Comparison of ENCODE assay signal across 30 mouse cellular contexts in genomic region chr14:14087348-14087747, GRCm38 (mm10). TPM values are rescaled to one million over a fixed set of nuclear protein-coding genes. Genes with fewer than 3 reads are reported as not detected.
DNase-seq lines count a peak whose midpoint lies in the region; ATAC-seq and TF ChIP-seq lines count a peak whose summit lies in the region.
"Had no signal": no experiment of that assay in that cellular context is flagged by ENCODE, and none has a peak within 500 bp of the region (broad histone marks: within the 10 kb centered on the region; RNA-seq: fewer than 3 reads in every experiment).

No protein-coding gene starts in this region.

- no peak overlapping the region for H3K4me2 ChIP-seq in liver, embryonic 12.5 days
- H3K4me2 ChIP-seq in liver, postnatal 0 days (ENCODE audit: low read depth, low read length) = no peak overlapping the region
- no peak overlapping the region for H3K4me2 ChIP-seq in liver, embryonic 13.5 days
- H3K4me2 ChIP-seq: embryonic facial prominence, embryonic 15.5 days; forebrain, embryonic 13.5 days; hindbrain, embryonic 13.5 days; limb, embryonic 15.5 days; midbrain, embryonic 11.5 days; neural tube, embryonic 13.5 days had no signal

- POLR2A ChIA-PET in Patski (lab: Charles Lee) = no interaction called here

- H3K4me1 ChIP-seq in liver, embryonic 12.5 days = peaks cover 31% of the 10 kb centered on the region
- peaks cover 8% of the 10 kb centered on the region for H3K4me1 ChIP-seq in liver, postnatal 0 days (ENCODE audit: insufficient read depth)
- H3K4me1 ChIP-seq in liver, embryonic 13.5 days (replicated peaks) = peaks cover 32% of the 10 kb centered on the region
- H3K4me1 ChIP-seq: embryonic facial prominence, embryonic 10.5 days; embryonic facial prominence, embryonic 15.5 days; forebrain, embryonic 13.5 days; hindbrain, embryonic 13.5 days; limb, embryonic 15.5 days; neural tube, embryonic 13.5 days had no signal

- no peak overlapping the region for H3K9ac ChIP-seq in liver, embryonic 12.5 days
- no peak overlapping the region for H3K9ac ChIP-seq in liver, postnatal 0 days (replicated peaks)
- no peak overlapping the region for H3K9ac ChIP-seq in liver, embryonic 13.5 days
- H3K9ac ChIP-seq: embryonic facial prominence, embryonic 15.5 days; forebrain, embryonic 13.5 days; hindbrain, embryonic 13.5 days; limb, embryonic 15.5 days; neural tube, embryonic 13.5 days had no signal

- 56% methylated on average over 6 of the region's 6 CpGs for WGBS in liver, embryonic 12.5 days (ENCODE audit: insufficient replicate concordance)
- 69% methylated on average over 6 of the region's 6 CpGs for WGBS in liver, postnatal 0 days (ENCODE audit: insufficient replicate concordance)
- 45% methylated on average over 6 of the region's 6 CpGs for WGBS in liver, embryonic 13.5 days (ENCODE audit: insufficient replicate concordance)

- H3K27me3 ChIP-seq in liver, embryonic 12.5 days (replicated peaks) = no peaks in the 10 kb centered on the region
- no peaks in the 10 kb centered on the region for H3K27me3 ChIP-seq in liver, postnatal 0 days (ENCODE audit: insufficient read depth, low read length)
- no peaks in the 10 kb centered on the region for H3K27me3 ChIP-seq in Patski
- no peaks in the 10 kb centered on the region for H3K27me3 ChIP-seq in liver, embryonic 13.5 days
- H3K27me3 ChIP-seq: embryonic facial prominence, embryonic 15.5 days; forebrain, embryonic 13.5 days; hindbrain, embryonic 13.5 days; limb, embryonic 15.5 days; neural tube, embryonic 13.5 days had no signal

- no peak for DNase-seq in liver, postnatal 0 days
- no peak for DNase-seq in Patski (ENCODE audit: low read depth, low spot score)
- no peak for DNase-seq in liver, embryonic 13.5 days
- no peak for DNase-seq in adrenal gland, postnatal 4 days (ENCODE audit: low spot score in 2 of 2)
- DNase-seq in retina, embryonic 14.5 days (ENCODE audit: low spot score) = no peak
- DNase-seq: adrenal gland, postnatal 36 days; cerebellum, adult 8-10 months; cerebellum, postnatal 25 days; gastrocnemius, postnatal 25 days; heart, adult 2 months; kidney, adult 9 months; kidney, postnatal 10 days; layer of hippocampus, postnatal 36 days; left cerebral cortex, postnatal 4 days; lung, adult 2 months; lung, postnatal 14 days; retina, postnatal 1 day; right cerebral cortex, postnatal 14 days had no signal

- TF ChIP-seq CTCF in liver, postnatal 0 days (IDR thresholded peaks at IDR 0.05; ENCODE audit: low read depth) = no peak
- TF ChIP-seq CTCF in Patski (IDR thresholded peaks at IDR 0.05) = no peak

- H3K27ac ChIP-seq in liver, embryonic 12.5 days = peak overlapping the region; percentile 72; the same call in 1 of the 2 replicates
- H3K27ac ChIP-seq in liver, postnatal 0 days (ENCODE audit: low read depth) = no peak overlapping the region
- peak overlapping the region; percentile 74 for H3K27ac ChIP-seq in liver, embryonic 13.5 days
- H3K27ac ChIP-seq: embryonic facial prominence, embryonic 10.5 days; embryonic facial prominence, embryonic 15.5 days; forebrain, embryonic 13.5 days; heart, adult 2 months; hindbrain, embryonic 13.5 days; limb, embryonic 15.5 days; neural tube, embryonic 13.5 days had no signal

- in situ Hi-C loops in Patski (cut with MboI; ENCODE audit: low pct_unique_long_range_greater_than_20kb) = no loop called here

- ATAC-seq in liver, embryonic 12.5 days = no peak
- ATAC-seq in liver, postnatal 0 days = no peak
- peak; percentile 44 for ATAC-seq in Patski
- no peak for ATAC-seq in liver, embryonic 13.5 days (ENCODE audit: low read depth)
- ATAC-seq: forebrain, embryonic 13.5 days; intestine, postnatal 0 days had no signal

- no peak overlapping the region for H3K4me3 ChIP-seq in liver, embryonic 12.5 days
- H3K4me3 ChIP-seq in liver, postnatal 0 days (ENCODE audit: low read depth, low read length) = no peak overlapping the region
- no peak overlapping the region for H3K4me3 ChIP-seq in liver, embryonic 13.5 days (replicated peaks)
- H3K4me3 ChIP-seq: embryonic facial prominence, embryonic 10.5 days; embryonic facial prominence, embryonic 15.5 days; forebrain, embryonic 13.5 days; heart, adult 2 months; heart, embryonic 12.5 days; hindbrain, embryonic 13.5 days; limb, embryonic 15.5 days; myocyte; neural tube, embryonic 13.5 days had no signal

- H3K9me3 ChIP-seq in liver, embryonic 12.5 days (replicated peaks) = no peaks in the 10 kb centered on the region
- no peaks in the 10 kb centered on the region for H3K9me3 ChIP-seq in liver, postnatal 0 days (ENCODE audit: low read length)
- no peaks in the 10 kb centered on the region for H3K9me3 ChIP-seq in liver, embryonic 13.5 days (replicated peaks)
- H3K9me3 ChIP-seq: embryonic facial prominence, embryonic 10.5 days; embryonic facial prominence, embryonic 15.5 days; forebrain, embryonic 13.5 days; G1E; heart, embryonic 12.5 days; hindbrain, embryonic 13.5 days; limb, embryonic 15.5 days; neural tube, embryonic 13.5 days had no signal

- H3K36me3 ChIP-seq in liver, embryonic 12.5 days = peaks cover 27% of the 10 kb centered on the region
- H3K36me3 ChIP-seq in liver, postnatal 0 days (replicated peaks; ENCODE audit: insufficient read depth, low read length) = peaks cover 28% of the 10 kb centered on the region
- peaks cover 19% of the 10 kb centered on the region for H3K36me3 ChIP-seq in liver, embryonic 13.5 days

- CTCF ChIA-PET in Patski (lab: Charles Lee) = interaction anchor here (1.0 to 3.5 kb wide), 2 partner anchors 11 to 19 kb away, joined by 5 to 21 read pairs; no protein-coding TSS in a partner anchor

- TF ChIP-seq EP300 in liver, postnatal 0 days (IDR thresholded peaks at IDR 0.05; ENCODE audit: low read depth) = no peak

RNA-seq across cellular contexts. Expression of gene Psmd6, which starts 33.4 kb away (rescaled TPM):
- polyA plus RNA-seq in liver, embryonic 12.5 days (2016; fragmentation: Nextera tagmentation; extraction: Ambion mirVana) = 195 and 202 TPM in 2 replicates
- 101 and 106 TPM in 2 replicates for polyA plus RNA-seq in liver, postnatal 0 days (2015; fragmentation: Nextera tagmentation; extraction: Ambion mirVana)
- polyA plus RNA-seq in Patski (2021) = 159 TPM
- polyA plus RNA-seq in liver, embryonic 13.5 days (2015; fragmentation: Nextera tagmentation; extraction: Ambion mirVana) = 182 and 205 TPM in 2 replicates
- total RNA-seq in adrenal gland, postnatal 4 days (2021) = 100 to 1,000 TPM; 153 to 159 TPM
